Mouse (Mus musculus) yolk sac, embryonic 10.5 days (tissue): ENCODE measurements around the gene Acap1.
A peak's percentile ranks its signal among the peaks of the same experiment; 100 is the strongest.

Experiments used
- DNase-seq: peaks from one replicate; pipeline ENCODE4 v3.0.0-alpha.2; 2017; ENCODE audit warnings: low spot score

The Acap1 gene

DNA sequence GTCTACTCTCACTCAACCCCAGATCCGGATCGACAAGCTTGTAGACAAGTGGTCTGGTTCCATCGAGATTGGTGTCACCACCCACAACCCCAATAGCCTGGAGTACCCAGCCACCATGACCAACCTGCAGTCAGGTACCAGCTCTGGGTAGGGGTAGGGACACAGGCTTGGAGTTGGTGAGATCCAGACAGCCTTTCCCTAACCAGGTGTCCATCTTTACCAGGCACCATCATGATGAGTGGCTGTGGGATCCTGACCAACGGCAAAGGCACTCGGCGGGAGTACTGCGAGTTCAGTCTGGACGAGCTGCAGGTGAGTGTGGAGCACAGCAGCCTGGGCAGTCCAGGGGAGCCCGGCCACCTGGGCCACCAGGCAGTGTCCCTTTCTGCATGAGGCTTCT, 9.0 kb upstream of the Acap1 start:
- DNase-seq: no peak

- no peak for DNase-seq
Measured at GRCm38 (mm10) chr11:69902972-69903371, 7.6 kb upstream of the Acap1 start.

- DNase-seq: no peak
Measured at GRCm38 (mm10) chr11:69901993-69902392, 6.7 kb upstream of the Acap1 start.

- DNase-seq: peak; percentile 96
Measured at GRCm38 (mm10) chr11:69901406-69901846, 6.1 kb upstream of the Acap1 start.

GRCm38 (mm10) chr11:69900471-69901405, 5.4 kb upstream of the Acap1 start, which contains the start of the genes 2810408A11Rik and Neurl4:
Gene 2810408A11Rik, minus strand, starts transcription at chr11:69900987.
Gene Neurl4, plus strand, starts transcription at chr11:69901072.
- DNase-seq: peak; percentile 96

GRCm38 (mm10) chr11:69899870-69900269, 4.5 kb upstream of the Acap1 start:
- no peak for DNase-seq

GRCm38 (mm10) chr11:69894671-69895070, 668 bp downstream of the Acap1 start:
- DNase-seq: no peak

- no peak for DNase-seq
Measured at GRCm38 (mm10) chr11:69891482-69891881, 3.9 kb downstream of the Acap1 start.

- DNase-seq: peak; percentile 38
Measured at GRCm38 (mm10) chr11:69886907-69887635, 8.3 kb downstream of the Acap1 start.

GRCm38 (mm10) chr11:69884663-69885062, 10.7 kb downstream of the Acap1 start:
- DNase-seq: no peak

- no peak for DNase-seq
Measured at GRCm38 (mm10) chr11:69884240-69884639, 11.1 kb downstream of the Acap1 start.

GRCm38 (mm10) chr11:69883527-69884151, 11.7 kb downstream of the Acap1 start:
- DNase-seq: no peak

DNA sequence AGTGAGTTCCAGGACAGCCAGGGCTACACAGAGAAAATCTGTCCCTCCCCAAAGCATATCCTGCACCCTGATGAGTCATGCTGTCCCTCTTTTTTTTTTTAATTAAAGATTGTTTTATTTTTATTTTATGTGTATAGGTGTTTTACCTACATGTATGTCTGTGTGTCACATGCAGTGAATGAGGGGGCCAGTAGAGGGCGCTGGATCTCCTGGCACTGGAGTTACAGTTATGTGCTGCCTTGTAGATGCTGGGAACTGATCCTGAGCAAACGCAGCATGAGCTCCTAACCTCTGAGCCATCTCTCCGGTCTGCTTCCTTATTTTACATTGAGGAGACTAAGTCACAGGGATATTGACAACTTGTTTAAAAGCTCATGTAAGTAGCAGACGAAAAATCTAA, 12.3 kb downstream of the Acap1 start:
- no peak for DNase-seq

DNA sequence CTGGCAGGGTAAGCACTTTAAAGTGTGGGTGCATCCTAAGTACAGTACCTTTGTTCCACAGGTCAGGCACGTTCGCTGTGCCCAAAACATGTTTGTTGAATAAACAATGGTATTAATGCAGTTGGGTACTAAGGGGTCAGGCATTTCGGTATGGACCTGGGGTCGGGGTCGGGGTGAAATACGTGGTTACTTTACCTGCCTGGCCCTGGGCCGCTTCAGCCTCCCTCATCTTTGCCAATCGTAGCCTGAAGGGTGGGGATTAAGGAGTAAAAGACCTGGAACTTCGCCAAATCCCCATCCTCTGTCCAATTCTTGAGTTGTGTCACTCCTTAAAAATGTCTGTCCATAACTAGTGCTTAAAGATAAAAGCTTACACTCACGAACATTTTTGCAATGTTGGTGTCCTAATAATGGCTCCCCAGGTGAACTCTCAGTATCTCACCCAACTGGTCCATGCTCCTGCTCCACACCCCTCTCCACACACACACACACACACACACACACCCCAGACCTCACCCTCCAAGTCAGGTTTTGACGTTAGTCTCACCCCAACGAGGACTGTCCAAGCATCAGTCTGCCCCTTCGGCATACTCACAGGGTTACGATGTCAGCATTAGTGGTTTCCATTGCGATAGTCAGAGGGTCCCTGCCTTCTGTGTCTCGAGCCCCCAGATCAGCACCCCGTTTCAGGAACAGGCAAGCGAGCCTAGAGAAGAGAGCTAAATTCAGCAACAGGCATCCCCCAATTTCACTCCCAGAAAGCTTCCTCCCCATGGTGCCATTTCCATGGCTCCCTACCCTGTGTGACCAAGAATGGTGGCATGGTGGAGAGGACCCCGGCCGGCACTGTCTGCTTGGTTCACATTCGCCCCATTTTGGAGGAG, 13.3 kb downstream of the Acap1 start:
- no peak for DNase-seq

DNA sequence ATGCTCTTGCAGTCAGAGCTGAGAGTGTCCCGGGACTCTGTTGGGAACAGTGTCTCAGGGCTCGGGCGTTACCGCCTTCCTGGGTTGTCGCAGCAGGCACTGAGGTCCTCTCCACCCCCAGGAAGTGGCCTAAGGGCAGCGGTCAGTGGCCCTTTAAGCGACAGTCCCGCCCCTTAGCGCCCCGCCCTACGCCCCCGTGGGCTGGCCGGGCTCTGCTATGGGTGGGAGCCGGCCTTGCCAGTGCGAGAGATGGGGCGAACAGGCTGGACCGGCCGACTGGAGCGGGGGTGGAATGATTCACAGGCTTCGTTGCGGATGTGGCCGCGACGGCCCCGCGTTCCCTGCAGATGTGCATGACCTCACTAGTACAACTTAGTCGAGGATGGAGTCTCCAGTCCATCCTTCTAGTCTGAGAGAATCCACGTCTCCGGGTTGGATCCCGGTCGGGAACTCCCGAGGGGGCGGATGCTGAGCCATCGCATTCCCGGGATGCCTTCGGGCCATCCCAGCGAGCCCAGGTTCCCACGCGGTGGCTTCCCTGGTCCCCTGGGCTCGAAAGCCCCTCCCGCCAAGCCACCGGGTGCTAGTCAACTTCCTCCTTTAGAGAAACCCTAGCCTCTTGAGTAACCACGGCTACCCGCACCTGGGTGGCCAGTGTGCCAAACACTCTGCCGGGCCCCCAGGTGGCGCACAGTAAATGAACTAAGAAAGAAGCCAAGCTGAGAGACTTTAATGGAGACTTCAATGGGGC, 14.3 kb downstream of the Acap1 start, which contains the start of gene Kctd11:
Kctd11 (minus strand) TSS at position 554 of the 751 bp plus-strand sequence.
- peak; percentile 95 for DNase-seq

DNA sequence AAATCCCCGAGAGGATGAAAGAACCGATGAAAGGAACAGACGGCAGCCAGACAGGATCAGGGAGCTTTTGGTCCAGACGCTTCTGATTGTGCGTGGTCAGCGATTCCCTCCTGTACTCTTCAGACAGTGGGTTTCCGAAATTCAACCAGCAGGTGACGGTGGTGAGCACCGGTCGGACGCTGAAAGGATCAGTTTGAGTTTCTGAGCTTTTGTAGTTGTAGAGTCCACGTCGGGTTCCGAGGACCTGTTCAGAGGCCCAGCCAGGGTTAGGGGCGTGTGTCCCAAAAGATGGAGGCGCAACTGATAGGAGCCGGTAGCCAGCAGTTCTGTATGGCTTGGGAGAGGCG, 14.9 kb downstream of the Acap1 start:
- peak; percentile 84 for DNase-seq

DNA sequence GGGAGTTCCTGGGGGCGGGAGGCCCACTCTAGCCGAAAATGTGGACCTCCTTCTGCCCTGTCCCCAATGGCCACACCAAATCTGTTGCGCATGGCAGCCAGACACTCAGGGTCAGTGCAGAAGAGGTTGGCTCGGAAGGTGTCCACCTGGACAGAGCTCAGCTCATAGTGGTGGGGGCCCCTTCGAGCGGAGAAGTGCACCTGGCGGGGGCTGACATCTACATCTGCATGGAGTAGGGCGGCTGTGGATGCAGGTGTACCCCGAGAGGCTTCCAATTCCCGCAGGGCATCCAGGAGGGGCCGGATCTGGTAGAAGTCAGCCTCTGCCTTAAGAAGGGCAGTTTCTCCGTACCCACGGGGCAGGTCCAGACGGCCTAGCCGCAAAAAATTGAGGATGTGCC, 15.6 kb downstream of the Acap1 start:
- DNase-seq: no peak

- DNase-seq: no peak
Measured at GRCm38 (mm10) chr11:69878952-69879351, 16.4 kb downstream of the Acap1 start.

- DNase-seq: no peak
Measured at GRCm38 (mm10) chr11:69878399-69878798, 16.9 kb downstream of the Acap1 start.

DNA sequence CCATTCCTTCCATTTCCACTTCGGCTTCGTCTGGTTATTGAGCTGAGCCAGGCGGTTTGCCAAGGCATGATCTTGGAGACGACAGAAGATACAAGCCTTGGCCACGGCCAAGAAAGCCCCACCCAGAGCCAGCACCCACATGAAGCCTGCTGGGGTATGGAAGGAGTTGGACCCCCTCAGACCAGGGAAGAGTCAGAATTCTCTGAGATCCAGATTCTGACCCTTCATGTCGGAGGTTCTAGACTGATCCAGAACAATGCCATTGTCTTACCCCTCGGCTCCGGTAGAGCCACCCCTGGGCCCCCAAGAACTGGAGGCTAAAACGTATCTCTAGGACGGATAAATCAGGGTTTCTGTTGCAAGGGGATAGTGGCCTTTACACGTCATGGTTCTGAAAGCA, 17.5 kb downstream of the Acap1 start, which contains the start of gene Tmem95:
Tmem95 (minus strand) TSS at position 141 of the 400 bp plus-strand sequence.
- no peak for DNase-seq

- peak; percentile 82 for DNase-seq
Measured at GRCm38 (mm10) chr11:69876867-69877266, 18.5 kb downstream of the Acap1 start.
